Mouse (Mus musculus): ENCODE results near the gene Samhd1. TPM values are rescaled to one million over a fixed set of nuclear protein-coding genes. Genes with fewer than 3 reads are reported as not detected.

The Samhd1 gene
- polyA plus RNA-seq, 1 experiment from 2014 or later, result 14.9 TPM

GRCm38 (mm10) chr2:157132686-157133540, 2.2 kb downstream of the Samhd1 start:
- H3K4me2 ChIP-seq (ENCODE audit: low read depth, low read length), result no peak overlapping the region
- H3K9me3 ChIP-seq (ENCODE audit: control insufficient read depth, low read length), result no peaks in the 10 kb centered on the region
- no peaks in the 10 kb centered on the region for H3K27me3 ChIP-seq (ENCODE audit: control insufficient read depth, insufficient read depth, low read length)
- H3K4me3 ChIP-seq (ENCODE audit: low read depth, low read length), result no peak overlapping the region
- no peaks in the 10 kb centered on the region for H3K4me1 ChIP-seq (ENCODE audit: control insufficient read depth, insufficient read depth, low read length)
- no peaks in the 10 kb centered on the region for H3K36me3 ChIP-seq (ENCODE audit: control insufficient read depth, insufficient read depth, low read length)
- ATAC-seq (ENCODE audit: low read depth), result no peak
- H3K9ac ChIP-seq (replicated peaks; ENCODE audit: low read depth, low read length), result no peak overlapping the region
- no peak overlapping the region for H3K27ac ChIP-seq (ENCODE audit: low read depth, low read length)
- 88% methylated on average over 3 of the region's 3 CpGs for WGBS

DNA sequence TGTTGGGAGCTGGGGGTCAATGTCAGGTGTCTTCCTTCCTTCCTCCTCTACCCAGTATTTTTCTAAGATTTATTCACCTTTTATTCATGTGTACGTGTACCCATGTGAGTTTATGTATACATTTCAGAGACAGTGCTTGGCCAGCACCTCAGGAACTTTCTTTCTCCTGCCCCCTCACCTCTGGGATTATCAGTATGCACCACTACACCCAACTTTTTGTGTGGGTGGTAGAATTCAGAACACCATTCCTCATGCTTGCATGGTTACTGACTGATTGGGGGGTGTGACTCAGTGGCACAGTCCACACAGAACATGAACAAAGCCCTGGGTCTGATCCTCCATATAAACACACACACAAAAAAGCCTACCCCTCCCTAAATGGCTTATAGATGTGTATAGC, 3.0 kb downstream of the Samhd1 start:
- Histone ChIP-seq H3K4me3 (ENCODE audit: low read depth, low read length) (no peak overlapping the region), H3K36me3 (ENCODE audit: control insufficient read depth, insufficient read depth, low read length) (no peaks in the 10 kb centered on the region), H3K27ac (ENCODE audit: low read depth, low read length) (no peak overlapping the region), H3K9me3 (ENCODE audit: control insufficient read depth, low read length) (no peaks in the 10 kb centered on the region), H3K4me1 (ENCODE audit: control insufficient read depth, insufficient read depth, low read length) (no peaks in the 10 kb centered on the region), H3K4me2 (ENCODE audit: low read depth, low read length) (no peak overlapping the region), H3K9ac (replicated peaks; ENCODE audit: low read depth, low read length) (no peak overlapping the region), H3K27me3 (ENCODE audit: control insufficient read depth, insufficient read depth, low read length) (no peaks in the 10 kb centered on the region)
- no peak for ATAC-seq (ENCODE audit: low read depth)
- 88% methylated on average over 1 of the region's 1 CpGs for WGBS

DNA sequence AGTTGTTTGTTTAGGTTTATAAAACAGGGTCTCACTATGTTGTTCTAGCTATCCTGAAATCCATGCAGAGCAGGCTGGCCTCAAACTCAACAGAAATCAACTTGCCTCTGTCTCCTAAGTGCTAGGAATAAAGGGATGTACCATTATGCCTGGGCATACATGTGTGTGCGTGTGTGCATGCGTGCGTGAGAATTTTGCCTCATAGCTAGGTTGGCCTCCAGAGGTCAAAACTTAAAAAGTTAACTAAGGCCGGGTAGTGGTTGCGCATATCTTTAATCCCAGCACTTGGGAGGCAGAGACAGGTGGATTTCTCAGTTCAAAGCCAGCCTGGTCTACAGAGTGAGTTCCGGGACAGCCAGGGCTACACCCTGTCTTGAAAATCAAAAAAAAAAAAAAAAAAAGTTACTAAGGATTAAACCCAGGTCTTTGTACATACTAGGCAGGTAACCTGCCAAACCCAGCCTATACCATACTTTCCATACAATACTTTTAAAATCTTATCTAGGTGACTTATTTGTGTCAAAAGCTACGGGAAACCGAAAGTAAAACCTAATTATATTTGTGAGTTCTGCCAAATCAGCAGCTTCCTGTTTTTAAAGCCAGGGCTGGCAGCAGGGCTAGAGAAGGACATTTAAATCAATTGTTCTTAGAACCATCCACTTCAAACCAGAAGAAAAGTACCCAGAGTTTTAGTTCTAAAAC, 4.1 kb downstream of the Samhd1 start:
- H3K27me3 ChIP-seq (ENCODE audit: control insufficient read depth, insufficient read depth, low read length), result no peaks in the 10 kb centered on the region
- H3K36me3 ChIP-seq (ENCODE audit: control insufficient read depth, insufficient read depth, low read length), result no peaks in the 10 kb centered on the region
- no peak overlapping the region for H3K27ac ChIP-seq (ENCODE audit: low read depth, low read length)
- WGBS, result 93% methylated on average over 8 of the region's 8 CpGs
- no peak overlapping the region for H3K4me2 ChIP-seq (ENCODE audit: low read depth, low read length)
- no peaks in the 10 kb centered on the region for H3K4me1 ChIP-seq (ENCODE audit: control insufficient read depth, insufficient read depth, low read length)
- no peak overlapping the region for H3K9ac ChIP-seq (replicated peaks; ENCODE audit: low read depth, low read length)
- H3K4me3 ChIP-seq (ENCODE audit: low read depth, low read length), result no peak overlapping the region
- H3K9me3 ChIP-seq (ENCODE audit: control insufficient read depth, low read length), result no peaks in the 10 kb centered on the region
- ATAC-seq (ENCODE audit: low read depth), result no peak

GRCm38 (mm10) chr2:157129601-157130164, 5.4 kb downstream of the Samhd1 start:
- Histone ChIP-seq H3K27me3 (ENCODE audit: control insufficient read depth, insufficient read depth, low read length) (no peaks in the 10 kb centered on the region), H3K4me2 (ENCODE audit: low read depth, low read length) (no peak overlapping the region), H3K4me3 (ENCODE audit: low read depth, low read length) (no peak overlapping the region), H3K9ac (replicated peaks; ENCODE audit: low read depth, low read length) (no peak overlapping the region), H3K36me3 (ENCODE audit: control insufficient read depth, insufficient read depth, low read length) (no peaks in the 10 kb centered on the region), H3K27ac (ENCODE audit: low read depth, low read length) (no peak overlapping the region), H3K9me3 (ENCODE audit: control insufficient read depth, low read length) (no peaks in the 10 kb centered on the region), H3K4me1 (ENCODE audit: control insufficient read depth, insufficient read depth, low read length) (no peaks in the 10 kb centered on the region)
- WGBS, result 82% methylated on average over 11 of the region's 11 CpGs
- no peak for ATAC-seq (ENCODE audit: low read depth)

GRCm38 (mm10) chr2:157129096-157129495, 6.0 kb downstream of the Samhd1 start:
- WGBS, result 93% methylated on average over 4 of the region's 4 CpGs
- H3K36me3 ChIP-seq (ENCODE audit: control insufficient read depth, insufficient read depth, low read length), result no peaks in the 10 kb centered on the region

DNA sequence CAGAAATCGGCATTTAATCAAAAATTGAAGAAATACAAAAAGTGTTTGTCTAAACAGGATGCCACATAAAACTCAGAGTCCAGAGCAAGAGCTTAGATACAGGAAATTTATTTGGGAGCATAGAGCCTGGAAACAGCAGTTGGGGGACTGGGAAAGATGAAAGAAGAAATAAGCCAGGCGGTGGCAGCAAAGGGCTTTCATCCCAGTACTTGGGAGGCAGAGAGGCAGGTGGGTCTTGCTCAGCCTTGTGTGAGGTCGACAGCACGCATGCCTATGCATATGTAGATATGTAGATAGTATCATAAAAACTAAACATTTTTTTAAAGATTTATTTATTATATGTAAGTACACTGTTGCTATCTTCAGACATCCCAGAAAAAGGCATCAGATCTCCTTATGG, 7.0 kb downstream of the Samhd1 start:
- Histone ChIP-seq H3K9me3 (ENCODE audit: control insufficient read depth, low read length) (no peaks in the 10 kb centered on the region), H3K4me2 (ENCODE audit: low read depth, low read length) (no peak overlapping the region), H3K36me3 (ENCODE audit: control insufficient read depth, insufficient read depth, low read length) (no peaks in the 10 kb centered on the region), H3K27me3 (ENCODE audit: control insufficient read depth, insufficient read depth, low read length) (no peaks in the 10 kb centered on the region), H3K27ac (ENCODE audit: low read depth, low read length) (no peak overlapping the region), H3K4me1 (ENCODE audit: control insufficient read depth, insufficient read depth, low read length) (no peaks in the 10 kb centered on the region), H3K4me3 (ENCODE audit: low read depth, low read length) (no peak overlapping the region), H3K9ac (replicated peaks; ENCODE audit: low read depth, low read length) (no peak overlapping the region)
- WGBS, result 72% methylated on average over 4 of the region's 4 CpGs
- no peak for ATAC-seq (ENCODE audit: low read depth)

More at GRCm38 (mm10) chr2:157129096-157129495, 6.0 kb downstream of the Samhd1 start:
- Histone ChIP-seq H3K27ac (ENCODE audit: low read depth, low read length) (no peak overlapping the region), H3K9me3 (ENCODE audit: control insufficient read depth, low read length) (no peaks in the 10 kb centered on the region), H3K27me3 (ENCODE audit: control insufficient read depth, insufficient read depth, low read length) (no peaks in the 10 kb centered on the region), H3K4me3 (ENCODE audit: low read depth, low read length) (no peak overlapping the region), H3K4me1 (ENCODE audit: control insufficient read depth, insufficient read depth, low read length) (no peaks in the 10 kb centered on the region), H3K4me2 (ENCODE audit: low read depth, low read length) (no peak overlapping the region), H3K9ac (replicated peaks; ENCODE audit: low read depth, low read length) (no peak overlapping the region)
- ATAC-seq (ENCODE audit: low read depth), result no peak

GRCm38 (mm10) chr2:157127370-157127769, 7.7 kb downstream of the Samhd1 start:
- ATAC-seq (ENCODE audit: low read depth), result no peak
- no peaks in the 10 kb centered on the region for H3K9me3 ChIP-seq (ENCODE audit: control insufficient read depth, low read length)
- H3K9ac ChIP-seq (replicated peaks; ENCODE audit: low read depth, low read length), result no peak overlapping the region
- 95% methylated on average over 3 of the region's 3 CpGs for WGBS
- no peaks in the 10 kb centered on the region for H3K36me3 ChIP-seq (ENCODE audit: control insufficient read depth, insufficient read depth, low read length)
- H3K4me3 ChIP-seq (ENCODE audit: low read depth, low read length), result no peak overlapping the region
- no peak overlapping the region for H3K27ac ChIP-seq (ENCODE audit: low read depth, low read length)
- H3K27me3 ChIP-seq (ENCODE audit: control insufficient read depth, insufficient read depth, low read length), result no peaks in the 10 kb centered on the region
- no peaks in the 10 kb centered on the region for H3K4me1 ChIP-seq (ENCODE audit: control insufficient read depth, insufficient read depth, low read length)
- no peak overlapping the region for H3K4me2 ChIP-seq (ENCODE audit: low read depth, low read length)

DNA sequence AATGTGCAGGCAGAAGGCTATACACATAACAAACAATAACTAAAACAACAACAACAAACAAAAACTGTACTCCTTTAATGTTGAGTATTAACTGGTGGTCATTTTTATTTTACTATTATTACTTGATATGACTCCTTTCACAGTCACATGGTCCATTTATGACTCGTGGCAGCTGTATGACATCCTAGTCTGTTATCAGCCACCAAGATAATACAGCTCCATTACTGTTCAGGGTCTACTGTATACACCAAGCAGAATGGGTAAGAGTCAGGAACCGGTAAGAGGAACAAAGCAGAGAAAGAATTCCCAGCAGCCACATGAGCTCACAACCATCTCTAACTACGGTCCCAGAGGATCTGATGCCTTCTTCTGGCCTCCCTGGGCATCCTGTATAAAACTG, 9.8 kb downstream of the Samhd1 start:
- no peak for ATAC-seq (ENCODE audit: low read depth)
- 93% methylated on average over 3 of the region's 3 CpGs for WGBS
- Histone ChIP-seq H3K9ac (replicated peaks; ENCODE audit: low read depth, low read length) (no peak overlapping the region), H3K4me3 (ENCODE audit: low read depth, low read length) (no peak overlapping the region), H3K27ac (ENCODE audit: low read depth, low read length) (no peak overlapping the region), H3K4me2 (ENCODE audit: low read depth, low read length) (no peak overlapping the region), H3K9me3 (ENCODE audit: control insufficient read depth, low read length) (no peaks in the 10 kb centered on the region), H3K27me3 (ENCODE audit: control insufficient read depth, insufficient read depth, low read length) (no peaks in the 10 kb centered on the region), H3K36me3 (ENCODE audit: control insufficient read depth, insufficient read depth, low read length) (no peaks in the 10 kb centered on the region), H3K4me1 (ENCODE audit: control insufficient read depth, insufficient read depth, low read length) (no peaks in the 10 kb centered on the region)

DNA sequence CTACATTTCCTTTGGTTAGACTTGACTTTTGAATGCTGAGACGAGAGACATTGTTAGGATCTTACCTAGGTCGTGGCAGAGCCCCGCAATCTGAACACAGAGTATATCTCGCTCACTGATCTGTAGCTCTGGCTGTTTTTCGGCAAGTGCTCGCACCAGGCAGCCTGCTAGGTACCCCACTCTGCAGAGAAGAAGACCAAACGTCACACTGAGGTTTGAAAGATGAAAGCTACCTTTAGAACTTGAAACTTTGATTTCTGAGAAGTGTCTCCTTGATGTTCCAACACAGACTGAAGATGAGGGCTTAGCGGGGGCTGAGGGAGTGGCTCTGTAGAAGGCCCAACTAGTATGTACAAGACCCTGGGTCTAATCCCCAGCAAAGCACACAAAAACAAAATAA, 13.3 kb downstream of the Samhd1 start:
- H3K4me3 ChIP-seq (ENCODE audit: low read depth, low read length), result no peak overlapping the region
- WGBS, result 91% methylated on average over 8 of the region's 8 CpGs
- no peak overlapping the region for H3K27ac ChIP-seq (ENCODE audit: low read depth, low read length)
- no peak overlapping the region for H3K9ac ChIP-seq (replicated peaks; ENCODE audit: low read depth, low read length)
- H3K36me3 ChIP-seq (ENCODE audit: control insufficient read depth, insufficient read depth, low read length), result no peaks in the 10 kb centered on the region
- H3K9me3 ChIP-seq (ENCODE audit: control insufficient read depth, low read length), result no peaks in the 10 kb centered on the region
- H3K27me3 ChIP-seq (ENCODE audit: control insufficient read depth, insufficient read depth, low read length), result no peaks in the 10 kb centered on the region
- H3K4me2 ChIP-seq (ENCODE audit: low read depth, low read length), result no peak overlapping the region
- ATAC-seq (ENCODE audit: low read depth), result no peak
- H3K4me1 ChIP-seq (ENCODE audit: control insufficient read depth, insufficient read depth, low read length), result no peaks in the 10 kb centered on the region
